Mouse (Mus musculus) limb, embryonic 10.5 days (tissue): ENCODE data around the gene Chn2. TPM values are rescaled to one million over a fixed set of nuclear protein-coding genes. Genes with fewer than 3 reads are reported as not detected.

Source experiments
- DNase-seq: peaks from one replicate; pipeline ENCODE4 v3.0.0-alpha.2; 2017; ENCODE audit warnings: low spot score
- H3K27ac ChIP-seq: fragments of 300-500 bp; sonication (generic); 2 replicates; pipeline ENCODE4 v1.5.1; 2016; ENCODE audit warnings: mild to moderate bottlenecking
- H3K27me3 ChIP-seq: fragments of 300-500 bp; sonication (generic); 2 replicates; pipeline ENCODE4 v1.6.1; 2016; ENCODE audit warnings: low read depth, mild to moderate bottlenecking; ENCODE audit not compliant: poor library complexity, severe bottlenecking
- H3K36me3 ChIP-seq: fragments of 300-500 bp; sonication (generic); 2 replicates; pipeline ENCODE4 v1.6.1; 2016; ENCODE audit warnings: mild to moderate bottlenecking, moderate library complexity
- H3K4me1 ChIP-seq: fragments of 300-500 bp; sonication (generic); 2 replicates; pipeline ENCODE4 v1.6.1; 2016
- H3K4me3 ChIP-seq: fragments of 300-500 bp; sonication (generic); 2 replicates; pipeline ENCODE4 v1.5.1; 2016; ENCODE audit warnings: mild to moderate bottlenecking, moderate library complexity
- H3K9me3 ChIP-seq: fragments of 300-500 bp; sonication (generic); replicated peaks from 2 replicates; pipeline ENCODE4 v1.6.1; 2016; ENCODE audit warnings: mild to moderate bottlenecking
- WGBS: fragments of 180-500 bp; shearing (Covaris S2); methylation state at CpG from one replicate; pipeline ENCODE4 v1.1.7; 2016; 5-methylcytosine and 5-hydroxymethylcytosine counted together
- polyA plus RNA-seq: library from polyadenylated mRNA; unstranded; fragments of >200 nt; fragmentation: Nextera tagmentation; extraction: Ambion mirVana; gene quantifications from 2 replicates; pipeline ENCODE4 v1.2.1, GENCODE M21; 2016

Gene Chn2
- polyA plus RNA-seq, 1 experiment from 2014 or later: 7.1 TPM

DNA sequence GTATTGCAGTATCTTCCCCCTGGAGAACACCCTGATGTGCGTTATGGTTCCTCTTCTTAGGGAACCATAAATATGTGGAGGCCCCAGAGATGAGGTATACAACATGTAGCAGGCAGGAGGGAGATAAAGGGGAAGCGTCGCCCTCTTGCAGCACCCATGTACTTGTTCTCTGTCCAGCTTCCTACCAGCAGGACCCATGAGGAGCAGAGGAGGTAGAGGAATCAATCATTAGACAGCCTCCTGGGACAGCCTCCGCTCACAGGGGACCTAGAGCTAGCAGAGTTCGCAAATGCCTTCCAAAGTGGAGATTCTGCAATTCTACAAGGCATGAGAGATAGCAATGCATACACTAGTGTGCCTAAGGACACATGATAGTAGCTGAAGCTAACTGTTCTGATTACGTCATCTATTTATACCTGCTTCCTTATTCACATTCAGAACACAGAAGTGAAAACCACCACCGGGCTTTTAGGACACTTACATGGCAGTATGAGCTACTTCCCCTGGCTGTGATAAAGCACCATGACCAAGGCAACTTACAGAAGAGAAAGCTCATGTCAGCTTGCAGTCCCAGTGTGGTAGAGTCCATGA is 77.7 kb downstream of the Chn2 start:
- no peak overlapping the region for H3K27ac ChIP-seq
- no peaks in the 10 kb centered on the region for H3K27me3 ChIP-seq
- peaks cover 14% of the 10 kb centered on the region for H3K4me1 ChIP-seq
- no peak overlapping the region for H3K4me3 ChIP-seq
- H3K36me3 ChIP-seq: no peaks in the 10 kb centered on the region
- no peak for DNase-seq
- H3K9me3 ChIP-seq: no peaks in the 10 kb centered on the region
- WGBS: 91% methylated on average over 7 of the region's 7 CpGs

DNA sequence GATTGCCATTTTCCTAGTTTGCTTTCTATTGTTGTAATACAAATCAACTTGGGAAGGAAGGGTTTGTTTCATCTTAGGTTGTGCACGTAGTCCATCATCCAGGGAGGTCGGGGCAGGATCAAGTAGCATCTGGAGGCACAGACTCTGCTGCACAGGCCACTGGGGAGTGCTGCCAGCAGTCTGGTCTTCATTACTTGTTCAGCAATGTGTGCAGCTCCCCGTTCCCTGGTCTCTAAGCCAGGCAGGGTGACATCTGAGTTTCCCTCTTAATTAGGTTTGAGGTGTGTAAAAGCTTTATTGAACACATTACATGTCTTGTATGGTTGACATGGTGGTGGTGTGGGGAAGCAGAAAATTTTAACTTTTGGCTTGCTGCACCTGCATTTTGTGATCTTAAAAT is 79.0 kb downstream of the Chn2 start:
- Histone ChIP-seq H3K9me3 (no peaks in the 10 kb centered on the region), H3K36me3 (no peaks in the 10 kb centered on the region), H3K4me3 (no peak overlapping the region), H3K27me3 (no peaks in the 10 kb centered on the region), H3K27ac (no peak overlapping the region), H3K4me1 (peaks cover 14% of the 10 kb centered on the region)
- WGBS: 47% methylated on average over 3 of the region's 3 CpGs
- no peak for DNase-seq

DNA sequence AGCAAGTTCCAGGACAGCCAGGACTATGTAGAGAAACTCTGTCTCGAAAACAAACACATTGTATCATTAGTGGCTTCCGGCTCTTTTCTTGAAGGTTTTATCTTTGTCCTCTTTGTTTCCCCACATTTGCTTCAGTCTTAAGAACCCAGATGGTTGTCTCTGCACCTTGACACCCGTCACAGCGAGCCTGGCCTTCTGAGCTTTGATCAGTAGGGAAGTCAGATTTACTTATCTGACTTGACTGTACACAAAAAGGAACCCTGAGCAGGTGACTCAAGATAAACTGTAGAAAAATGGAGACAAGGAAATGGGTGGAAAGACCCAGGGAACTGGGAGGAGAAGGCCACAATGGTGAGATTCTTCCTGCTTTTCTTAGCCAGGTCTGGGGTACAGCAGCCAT is 79.5 kb downstream of the Chn2 start:
- WGBS: 85% methylated on average over 4 of the region's 4 CpGs
- no peak for DNase-seq
- no peaks in the 10 kb centered on the region for H3K9me3 ChIP-seq
- no peaks in the 10 kb centered on the region for H3K27me3 ChIP-seq
- no peaks in the 10 kb centered on the region for H3K36me3 ChIP-seq
- no peak overlapping the region for H3K4me3 ChIP-seq
- H3K4me1 ChIP-seq: peaks cover 14% of the 10 kb centered on the region
- H3K27ac ChIP-seq: no peak overlapping the region

DNA sequence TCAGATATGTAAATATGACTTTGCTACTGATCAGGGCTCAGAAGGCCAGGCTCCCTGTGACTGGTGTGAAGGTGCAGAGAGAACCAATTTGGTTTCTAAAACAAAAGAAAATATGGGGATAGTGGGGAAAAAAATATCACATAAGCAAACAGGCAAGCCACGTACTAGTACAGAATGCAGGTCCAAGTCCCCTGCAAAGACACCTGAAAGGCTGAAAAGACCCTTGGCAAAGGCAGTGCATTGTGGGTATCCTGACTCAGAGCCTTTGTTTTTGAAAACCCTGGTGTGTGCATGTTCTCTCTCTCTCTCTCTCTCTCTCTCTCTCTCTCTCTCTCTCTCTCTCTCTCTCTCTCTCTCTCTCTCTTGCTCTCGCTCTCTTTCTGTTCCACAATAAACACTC is 80.1 kb downstream of the Chn2 start:
- Histone ChIP-seq H3K27ac (peak overlapping the region; percentile 59; the same call in 1 of the 2 replicates), H3K9me3 (no peaks in the 10 kb centered on the region), H3K4me3 (no peak overlapping the region), H3K36me3 (no peaks in the 10 kb centered on the region), H3K27me3 (no peaks in the 10 kb centered on the region), H3K4me1 (peaks cover 14% of the 10 kb centered on the region)
- 90% methylated on average over 2 of the region's 2 CpGs for WGBS
- DNase-seq: no peak

DNA sequence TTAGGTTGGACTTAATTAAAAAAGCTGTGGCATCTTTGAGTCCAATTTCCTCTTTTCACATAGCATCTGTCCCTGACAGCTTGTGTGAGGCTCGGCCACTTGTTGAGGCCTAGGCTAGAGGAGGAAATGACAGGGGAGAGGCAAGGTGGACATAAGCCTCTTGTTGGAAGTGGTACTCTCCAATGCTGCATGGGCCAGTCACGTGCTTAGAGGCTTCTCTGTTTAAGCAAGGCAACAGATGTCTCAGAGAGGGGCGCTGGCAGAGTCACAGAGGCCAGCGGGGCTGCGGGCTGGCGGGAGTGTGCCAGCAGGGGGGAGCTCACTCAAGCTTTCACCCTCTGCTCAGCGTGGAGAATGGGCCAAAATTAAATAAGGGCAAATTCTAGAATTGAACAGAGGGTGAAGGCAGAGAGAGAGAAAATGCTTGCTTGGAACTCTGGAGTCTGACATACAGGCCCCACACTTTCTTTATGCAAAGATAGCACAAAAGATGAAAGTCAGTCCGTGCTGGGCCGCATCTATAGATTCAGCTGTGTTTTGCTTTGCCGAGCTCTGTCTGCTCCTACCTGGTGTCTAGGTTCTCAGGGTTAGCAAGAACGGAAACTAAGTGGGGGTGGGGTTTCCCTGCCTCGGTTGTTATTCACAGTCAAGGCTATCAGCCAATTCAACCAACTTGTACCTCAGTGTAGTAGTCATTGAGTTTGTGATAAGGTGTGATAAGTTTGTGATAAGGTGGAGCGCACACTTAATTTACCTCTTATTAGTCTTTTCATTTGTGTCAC is 80.7 kb downstream of the Chn2 start:
- Histone ChIP-seq H3K4me3 (no peak overlapping the region), H3K27me3 (no peaks in the 10 kb centered on the region), H3K4me1 (peaks cover 14% of the 10 kb centered on the region), H3K27ac (peak overlapping the region; percentile 59; the same call in 1 of the 2 replicates), H3K36me3 (no peaks in the 10 kb centered on the region), H3K9me3 (no peaks in the 10 kb centered on the region)
- 37% methylated on average over 13 of the region's 13 CpGs for WGBS
- no peak for DNase-seq

DNA sequence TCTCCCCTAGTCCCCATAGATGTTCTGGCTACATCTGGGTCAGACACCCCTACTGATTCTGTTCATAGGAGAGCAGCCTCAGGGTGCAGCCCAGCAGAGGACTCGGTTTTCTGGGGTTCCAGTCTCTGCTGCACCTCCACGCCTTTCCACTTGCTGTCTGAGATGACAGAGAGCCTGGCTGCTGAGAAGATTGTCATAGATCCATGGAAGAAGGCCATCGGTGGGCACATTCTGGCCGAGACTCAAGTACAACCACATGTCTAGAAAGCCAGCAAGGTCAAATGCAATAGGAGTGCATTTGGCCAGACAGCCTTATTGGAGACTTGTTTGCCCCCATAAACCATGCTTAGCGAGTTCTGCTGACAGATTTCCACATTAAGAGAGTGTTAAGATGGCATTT is 81.5 kb downstream of the Chn2 start:
- Histone ChIP-seq H3K27ac (no peak overlapping the region), H3K27me3 (no peaks in the 10 kb centered on the region), H3K36me3 (no peaks in the 10 kb centered on the region), H3K4me3 (no peak overlapping the region), H3K4me1 (peaks cover 14% of the 10 kb centered on the region), H3K9me3 (no peaks in the 10 kb centered on the region)
- 72% methylated on average over 5 of the region's 5 CpGs for WGBS
- no peak for DNase-seq

DNA sequence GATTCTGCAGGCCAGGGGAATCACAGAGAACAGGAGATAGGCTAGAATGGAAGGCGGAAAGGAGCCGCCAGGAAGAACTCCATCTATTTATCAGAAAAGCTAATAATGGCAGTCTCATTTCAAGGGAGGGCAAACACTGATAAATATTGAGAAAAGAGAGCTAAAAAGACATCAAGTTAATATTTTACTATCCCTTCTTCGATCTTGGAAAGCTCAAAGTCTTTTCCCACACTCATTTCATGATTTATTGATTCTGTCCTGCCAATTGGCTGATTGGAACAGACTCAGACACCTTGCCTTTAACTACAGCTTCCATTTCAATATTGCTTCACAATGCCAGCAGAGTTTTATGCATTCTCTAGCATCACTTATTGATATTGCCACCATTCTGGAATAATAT is 85.2 kb downstream of the Chn2 start:
- no peak for DNase-seq
- Histone ChIP-seq H3K27ac (no peak overlapping the region), H3K4me3 (no peak overlapping the region), H3K9me3 (no peaks in the 10 kb centered on the region), H3K27me3 (no peaks in the 10 kb centered on the region), H3K36me3 (no peaks in the 10 kb centered on the region), H3K4me1 (peaks cover 13% of the 10 kb centered on the region)
- 83% methylated on average over 3 of the region's 3 CpGs for WGBS

DNA sequence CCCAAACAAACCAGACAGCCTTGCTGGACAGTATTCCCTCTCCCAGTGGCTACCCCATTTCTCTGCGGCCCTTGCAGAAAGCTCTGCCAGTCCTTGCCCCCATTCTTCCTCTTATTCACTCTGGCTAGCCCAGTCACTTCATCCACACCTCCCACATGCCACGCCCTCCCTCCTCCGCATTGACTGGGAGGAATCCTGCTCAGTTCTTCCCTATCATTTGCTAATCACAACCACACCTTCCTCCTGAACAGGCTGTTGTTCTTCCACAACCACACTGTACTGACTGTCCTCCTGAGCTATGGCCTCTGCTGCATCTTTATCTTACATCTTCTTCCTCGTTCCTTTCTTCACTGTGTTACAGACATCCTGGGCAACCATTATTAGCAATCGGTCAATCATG is 86.2 kb downstream of the Chn2 start:
- 76% methylated on average over 5 of the region's 5 CpGs for WGBS
- no peaks in the 10 kb centered on the region for H3K27me3 ChIP-seq
- H3K4me1 ChIP-seq: peaks cover 4% of the 10 kb centered on the region; the same call in 1 of the 2 replicates
- H3K4me3 ChIP-seq: no peak overlapping the region
- no peak overlapping the region for H3K27ac ChIP-seq
- no peaks in the 10 kb centered on the region for H3K36me3 ChIP-seq
- DNase-seq: no peak
- H3K9me3 ChIP-seq: no peaks in the 10 kb centered on the region

DNA sequence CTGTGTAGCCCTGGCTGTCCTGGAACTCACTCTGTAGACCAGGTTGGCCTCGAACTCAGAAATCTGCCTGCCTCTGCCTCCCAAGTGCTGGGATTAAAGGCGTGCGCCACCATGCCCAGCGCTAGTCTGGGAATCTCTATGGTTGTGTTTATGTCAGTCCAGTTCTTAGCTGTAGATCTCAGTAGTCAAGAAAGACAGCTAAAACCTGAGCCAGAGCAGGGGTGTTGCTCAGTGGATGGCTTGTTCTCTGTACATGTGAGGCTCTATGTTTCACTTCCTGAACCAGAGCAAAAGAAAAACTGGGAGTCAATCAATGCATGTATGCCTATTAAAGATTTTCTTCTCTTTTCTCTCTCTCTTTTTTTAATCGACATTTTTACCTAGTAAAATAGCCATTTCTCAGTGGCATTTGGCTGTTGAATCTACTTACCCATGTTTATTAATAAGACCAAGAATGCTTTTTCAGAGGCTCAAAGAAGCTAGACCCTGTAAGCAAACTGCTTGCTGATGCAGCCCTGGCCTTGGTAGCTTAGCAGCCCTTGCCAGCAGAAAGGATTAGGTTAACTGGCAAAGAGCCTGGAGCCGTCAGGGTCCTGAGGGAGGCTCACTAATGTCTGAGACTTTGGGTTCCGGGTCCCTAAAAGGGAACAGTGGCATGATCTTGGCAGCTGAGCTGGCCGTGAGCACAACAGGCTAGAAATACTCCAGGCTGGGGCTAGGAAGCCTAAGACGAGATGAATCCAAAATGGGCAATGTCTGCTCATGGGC is 87.1 kb downstream of the Chn2 start:
- DNase-seq: no peak
- 90% methylated on average over 9 of the region's 9 CpGs for WGBS
- no peaks in the 10 kb centered on the region for H3K36me3 ChIP-seq
- no peaks in the 10 kb centered on the region for H3K27me3 ChIP-seq
- H3K27ac ChIP-seq: no peak overlapping the region
- H3K9me3 ChIP-seq: no peaks in the 10 kb centered on the region
- no peaks in the 10 kb centered on the region for H3K4me1 ChIP-seq
- no peak overlapping the region for H3K4me3 ChIP-seq

DNA sequence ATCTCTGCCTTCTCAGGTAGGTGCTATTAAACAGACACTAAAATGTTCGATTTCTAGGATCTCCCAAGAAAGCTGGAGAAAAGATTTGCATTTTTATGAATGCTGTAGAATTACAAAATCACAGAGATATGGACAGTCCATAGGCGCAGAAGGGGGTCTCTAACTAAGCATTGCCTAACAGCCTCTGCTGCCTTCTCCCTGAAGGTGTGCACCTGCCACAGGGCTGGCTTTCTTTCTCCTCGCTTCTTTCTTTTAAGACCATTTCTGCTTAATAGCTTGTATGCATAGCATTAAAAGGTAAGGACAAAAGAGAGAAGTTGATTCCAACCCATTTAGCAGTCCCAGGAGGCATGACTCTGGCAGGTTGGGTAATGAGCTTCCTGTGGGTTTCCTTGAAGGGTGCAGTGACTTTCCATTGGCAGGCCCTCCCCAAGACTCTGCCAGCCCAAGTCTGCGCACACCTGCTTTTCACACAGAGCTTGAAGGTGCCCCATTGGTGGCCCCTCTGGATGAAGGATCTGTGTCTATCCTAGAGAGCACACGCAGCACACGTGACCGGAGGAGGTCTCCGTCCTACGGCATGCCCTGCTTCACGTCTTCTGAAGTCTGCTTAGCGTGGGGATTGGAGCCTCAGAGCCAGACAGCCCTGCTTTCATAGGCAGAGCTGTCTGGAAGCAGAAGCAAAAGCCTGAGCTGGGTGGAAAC is 87.8 kb downstream of the Chn2 start:
- Histone ChIP-seq H3K27ac (no peak overlapping the region), H3K27me3 (no peaks in the 10 kb centered on the region), H3K9me3 (no peaks in the 10 kb centered on the region), H3K4me3 (no peak overlapping the region), H3K36me3 (no peaks in the 10 kb centered on the region), H3K4me1 (no peaks in the 10 kb centered on the region)
- DNase-seq: no peak
- 90% methylated on average over 11 of the region's 11 CpGs for WGBS

DNA sequence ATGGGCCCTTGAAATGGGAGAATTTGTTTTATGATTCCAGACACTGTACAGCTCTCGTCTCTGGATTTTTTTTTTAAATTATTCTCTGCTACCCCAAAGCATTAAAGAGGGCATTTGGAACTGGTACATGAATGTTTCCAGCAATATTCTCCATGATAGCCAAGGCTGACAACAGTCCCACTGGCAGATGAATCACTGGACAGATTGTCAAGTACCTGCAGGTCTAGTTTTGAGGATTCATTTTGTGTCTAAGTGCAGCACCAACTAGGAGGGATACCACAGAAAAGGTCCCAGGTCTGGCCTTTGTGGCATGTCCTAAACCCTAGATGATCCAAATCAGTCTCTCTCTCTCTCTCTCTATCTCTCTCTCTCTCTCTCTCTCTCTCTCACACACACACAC is 89.3 kb downstream of the Chn2 start:
- Histone ChIP-seq H3K4me3 (no peak overlapping the region), H3K36me3 (no peaks in the 10 kb centered on the region), H3K9me3 (no peaks in the 10 kb centered on the region), H3K4me1 (no peaks in the 10 kb centered on the region), H3K27ac (no peak overlapping the region), H3K27me3 (no peaks in the 10 kb centered on the region)
- WGBS: 88% methylated on average over 1 of the region's 1 CpGs
- DNase-seq: no peak

DNA sequence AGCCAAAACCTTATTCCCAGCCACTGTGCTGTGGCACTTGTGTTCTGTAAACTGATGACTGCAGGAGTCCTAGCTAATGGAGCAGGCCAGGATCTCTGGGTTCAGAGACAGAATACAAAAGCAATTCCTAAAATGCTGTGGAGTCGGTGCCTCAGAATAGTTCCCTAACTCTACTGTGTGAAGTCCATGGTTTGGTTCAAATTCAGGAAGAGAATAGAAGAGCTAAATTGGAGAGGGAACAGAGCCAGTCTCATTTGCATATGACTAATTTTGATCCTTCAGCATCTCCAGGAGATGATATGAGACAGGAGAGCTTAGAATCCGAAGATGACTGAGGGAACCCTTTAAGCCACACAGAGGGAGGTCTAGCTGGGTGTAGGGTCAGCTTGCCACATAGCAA is 90.2 kb downstream of the Chn2 start:
- Histone ChIP-seq H3K27ac (no peak overlapping the region), H3K27me3 (no peaks in the 10 kb centered on the region), H3K4me1 (no peaks in the 10 kb centered on the region), H3K4me3 (no peak overlapping the region), H3K36me3 (no peaks in the 10 kb centered on the region), H3K9me3 (no peaks in the 10 kb centered on the region)
- no peak for DNase-seq
- 92% methylated on average over 2 of the region's 2 CpGs for WGBS

DNA sequence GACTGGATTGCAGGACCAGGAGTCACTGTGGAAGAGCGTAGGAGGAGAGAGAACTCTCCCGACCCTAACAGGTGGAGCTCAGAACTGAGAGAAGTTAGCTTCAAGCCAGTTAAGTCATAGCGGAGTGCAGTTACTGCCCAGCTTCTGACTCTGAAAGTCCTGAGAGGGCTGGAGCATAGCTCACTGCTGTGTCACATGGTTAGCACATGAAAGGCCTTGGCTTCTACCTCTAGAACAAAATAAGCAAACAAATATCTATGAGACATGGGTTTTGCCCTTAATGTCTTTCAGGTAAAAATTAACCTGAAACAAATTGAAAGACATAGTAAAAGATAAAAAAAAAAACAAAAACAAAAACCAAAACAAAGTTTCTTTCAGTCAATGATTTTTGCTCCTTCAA is 91.5 kb downstream of the Chn2 start:
- 88% methylated on average over 3 of the region's 3 CpGs for WGBS
- H3K4me1 ChIP-seq: no peaks in the 10 kb centered on the region
- no peaks in the 10 kb centered on the region for H3K9me3 ChIP-seq
- no peak overlapping the region for H3K27ac ChIP-seq
- H3K36me3 ChIP-seq: no peaks in the 10 kb centered on the region
- no peak overlapping the region for H3K4me3 ChIP-seq
- H3K27me3 ChIP-seq: no peaks in the 10 kb centered on the region
- no peak for DNase-seq
